Mouse (Mus musculus): Measurements from ENCODE around the gene Gnat2. TPM values are rescaled to one million over a fixed set of nuclear protein-coding genes. Genes with fewer than 3 reads are reported as not detected.
A peak's percentile ranks its signal among the peaks of the same experiment; 100 is the strongest.

Gene Gnat2
- total RNA-seq, 2 experiments from 2014 or later, result 0.18 TPM; not detected in 1

GRCm38 (mm10) chr3:108117465-108117864 is 24.9 kb downstream of the Gnat2 start:
- DNase-seq, result no peak

- DNase-seq, result no peak
Observed at GRCm38 (mm10) chr3:108121101-108121500, 28.5 kb downstream of the Gnat2 start.

GRCm38 (mm10) chr3:108123242-108123641 is 30.7 kb downstream of the Gnat2 start:
- DNase-seq, result no peak

DNA sequence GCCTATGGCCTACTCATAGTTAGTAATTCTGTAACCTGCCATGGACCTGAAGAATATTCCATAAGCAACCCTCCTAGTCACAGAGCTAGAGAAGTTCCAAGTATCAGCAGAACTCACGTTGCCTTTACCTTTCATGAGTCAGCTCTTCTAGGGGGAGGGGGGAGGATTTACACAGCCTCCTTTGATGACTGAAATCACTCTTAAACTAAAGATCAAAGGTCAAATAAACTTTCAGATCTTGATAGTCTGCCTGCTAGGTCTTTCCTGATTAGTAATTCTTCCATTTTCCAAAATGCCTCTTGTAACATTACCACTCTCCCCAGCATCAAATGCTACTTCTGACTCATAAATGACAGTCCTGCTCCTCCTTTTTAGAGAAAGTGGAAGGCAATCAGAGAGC is 31.5 kb downstream of the Gnat2 start:
- DNase-seq, result no peak

GRCm38 (mm10) chr3:108126327-108126726 is 33.7 kb downstream of the Gnat2 start:
- DNase-seq, result no peak

- DNase-seq, result no peak
Observed at GRCm38 (mm10) chr3:108128520-108128919, 35.9 kb downstream of the Gnat2 start.

DNA sequence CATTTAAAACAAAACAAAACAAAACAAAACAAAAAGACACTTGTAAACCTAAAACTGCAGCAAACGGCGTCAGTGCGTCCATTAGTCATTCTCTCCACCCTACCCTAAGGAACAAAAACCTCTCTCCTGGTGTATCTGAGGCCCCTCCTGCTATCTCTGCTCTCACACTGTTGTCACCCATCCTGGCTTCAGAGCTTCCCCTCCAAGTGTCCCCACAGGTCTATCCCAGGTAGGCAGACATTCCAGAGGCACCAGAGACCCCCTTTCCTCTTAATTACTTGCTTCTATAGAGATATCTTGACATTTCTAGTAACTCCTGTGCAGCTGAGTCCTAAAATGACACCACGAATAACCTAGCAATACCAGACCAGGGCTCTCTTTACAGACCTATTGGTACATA is 36.8 kb downstream of the Gnat2 start:
- DNase-seq, result no peak

DNA sequence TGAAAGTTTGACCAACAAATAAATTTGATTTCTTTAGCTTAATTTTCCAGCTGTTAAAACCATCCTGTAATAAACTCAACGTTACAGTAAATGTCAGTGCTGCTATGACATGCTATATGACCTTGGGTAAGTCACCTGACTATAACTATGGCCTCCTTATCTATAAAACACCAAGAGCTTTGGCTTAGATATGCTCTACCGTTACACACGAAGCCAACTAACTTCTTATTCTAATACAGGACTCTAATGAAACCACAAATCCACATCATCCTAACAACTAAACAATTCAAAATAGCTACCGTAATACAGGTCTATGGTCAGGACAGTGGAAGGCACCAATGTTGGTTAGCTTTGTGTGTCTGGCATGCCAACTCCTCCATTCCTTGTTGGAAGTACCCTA is 37.2 kb downstream of the Gnat2 start:
- DNase-seq, result no peak

GRCm38 (mm10) chr3:108131216-108131615 is 38.6 kb downstream of the Gnat2 start:
- no peak for DNase-seq

- DNase-seq, result no peak
Observed at GRCm38 (mm10) chr3:108131821-108132220, 39.2 kb downstream of the Gnat2 start.

GRCm38 (mm10) chr3:108132484-108132883 is 39.9 kb downstream of the Gnat2 start:
- DNase-seq, result no peak

DNA sequence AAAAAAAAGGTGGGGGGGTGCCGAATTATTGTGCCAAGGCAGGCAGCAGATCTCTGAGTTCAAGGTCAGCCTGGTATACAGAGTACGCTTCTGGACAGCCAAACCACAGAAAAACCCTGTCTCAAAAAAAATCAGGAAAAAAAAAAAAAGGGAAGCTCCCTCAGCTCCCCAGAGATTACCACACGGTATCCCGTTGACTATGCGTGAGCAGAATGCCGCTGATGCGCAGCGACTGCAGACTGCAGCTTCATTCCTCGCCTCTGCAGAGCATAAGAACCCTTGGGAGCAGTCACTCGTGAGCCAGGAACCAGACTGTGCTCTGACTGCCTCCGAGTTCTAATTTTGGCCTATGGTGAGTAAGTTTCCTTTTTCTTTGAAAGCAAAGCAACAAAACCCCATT is 42.1 kb downstream of the Gnat2 start:
- DNase-seq, result peak; percentile 29 to 43

DNA sequence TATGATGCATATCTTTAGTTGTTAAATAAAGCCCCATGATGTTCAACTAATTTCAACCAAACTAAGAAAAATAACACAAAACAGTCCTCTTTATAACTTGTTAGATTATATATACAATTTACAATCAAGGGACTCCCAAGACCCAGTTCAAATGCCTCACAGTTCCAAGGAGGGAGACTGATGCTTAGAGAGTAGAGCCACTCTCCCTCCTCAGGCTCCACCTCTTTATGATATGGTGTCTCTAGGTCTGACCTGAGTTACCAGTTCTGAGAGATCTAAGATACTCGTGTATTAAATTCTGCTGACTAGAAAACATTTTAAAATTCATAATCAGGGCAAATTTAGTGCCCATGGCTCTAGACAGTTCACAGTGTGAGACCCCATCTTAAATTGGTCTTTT is 46.5 kb downstream of the Gnat2 start:
- no peak for DNase-seq

DNA sequence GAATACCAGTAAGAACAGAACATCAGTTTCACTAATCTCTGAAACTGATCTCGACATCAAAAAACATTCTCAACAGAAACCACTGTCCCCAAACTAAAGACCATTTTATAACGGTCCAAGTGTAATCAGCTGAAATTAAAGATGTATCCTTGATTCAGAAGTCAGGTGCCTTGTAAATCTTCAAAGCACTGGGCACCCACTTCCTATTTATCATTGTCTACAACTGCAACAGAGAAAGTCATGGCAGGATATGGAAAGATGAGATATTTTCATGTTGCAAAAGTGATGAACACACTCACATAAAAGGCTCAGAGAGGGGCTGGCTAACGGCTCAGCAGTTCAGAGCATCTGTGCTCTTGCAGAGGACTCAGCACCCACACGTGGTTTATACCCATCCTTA is 48.2 kb downstream of the Gnat2 start:
- no peak for DNase-seq

DNA sequence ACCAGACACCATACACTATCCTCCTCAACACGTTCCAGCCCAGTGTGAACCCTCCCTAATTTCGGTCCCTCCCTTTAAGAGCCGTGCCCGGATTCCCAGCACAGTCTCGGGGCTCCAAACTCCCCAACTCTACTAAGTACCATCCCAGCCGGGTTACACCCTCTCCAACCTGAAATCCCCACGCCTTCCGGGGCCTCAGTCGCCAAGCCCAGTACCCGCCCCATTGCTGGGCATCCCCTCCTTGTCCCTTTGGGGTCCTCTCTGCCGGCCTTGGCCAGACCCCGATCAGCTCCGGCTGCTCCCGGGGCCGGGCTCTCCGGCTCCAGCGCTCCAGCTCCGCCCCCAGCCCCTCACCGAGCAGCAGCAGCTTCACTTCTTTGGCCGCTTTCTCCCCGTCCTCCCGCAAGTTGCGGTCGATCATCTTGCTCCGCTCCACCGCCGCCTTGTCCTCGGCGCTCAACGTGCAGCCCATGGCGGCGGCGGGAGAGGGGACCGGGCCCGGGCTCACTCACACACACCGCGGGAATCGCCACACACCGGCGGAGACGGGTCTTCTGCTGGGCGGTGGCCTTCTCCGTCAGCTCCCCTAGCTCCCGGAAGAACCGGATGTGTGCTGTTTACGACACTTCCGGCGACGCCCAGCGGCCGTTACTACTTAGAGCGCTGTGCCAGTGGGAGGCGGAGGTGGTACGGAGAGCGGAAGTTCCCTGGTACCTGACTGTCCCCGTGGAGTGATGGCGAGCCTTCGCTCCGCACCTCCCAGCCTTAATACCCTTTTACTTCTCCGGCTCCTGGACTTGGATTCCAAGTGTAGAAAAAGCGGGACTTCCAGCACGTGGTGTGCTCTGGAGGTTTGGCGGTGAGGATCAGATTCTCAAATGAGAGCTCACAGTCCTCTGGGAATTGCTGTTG is 53.2 kb downstream of the Gnat2 start, which contains the start of gene Gnai3:
Gene Gnai3 (minus strand): TSS at position 613 of the 912 bp plus-strand sequence.
- DNase-seq, result peak; percentile 94 to 95

- no peak for DNase-seq
Observed at GRCm38 (mm10) chr3:108146671-108147070, 54.1 kb downstream of the Gnat2 start.

DNA sequence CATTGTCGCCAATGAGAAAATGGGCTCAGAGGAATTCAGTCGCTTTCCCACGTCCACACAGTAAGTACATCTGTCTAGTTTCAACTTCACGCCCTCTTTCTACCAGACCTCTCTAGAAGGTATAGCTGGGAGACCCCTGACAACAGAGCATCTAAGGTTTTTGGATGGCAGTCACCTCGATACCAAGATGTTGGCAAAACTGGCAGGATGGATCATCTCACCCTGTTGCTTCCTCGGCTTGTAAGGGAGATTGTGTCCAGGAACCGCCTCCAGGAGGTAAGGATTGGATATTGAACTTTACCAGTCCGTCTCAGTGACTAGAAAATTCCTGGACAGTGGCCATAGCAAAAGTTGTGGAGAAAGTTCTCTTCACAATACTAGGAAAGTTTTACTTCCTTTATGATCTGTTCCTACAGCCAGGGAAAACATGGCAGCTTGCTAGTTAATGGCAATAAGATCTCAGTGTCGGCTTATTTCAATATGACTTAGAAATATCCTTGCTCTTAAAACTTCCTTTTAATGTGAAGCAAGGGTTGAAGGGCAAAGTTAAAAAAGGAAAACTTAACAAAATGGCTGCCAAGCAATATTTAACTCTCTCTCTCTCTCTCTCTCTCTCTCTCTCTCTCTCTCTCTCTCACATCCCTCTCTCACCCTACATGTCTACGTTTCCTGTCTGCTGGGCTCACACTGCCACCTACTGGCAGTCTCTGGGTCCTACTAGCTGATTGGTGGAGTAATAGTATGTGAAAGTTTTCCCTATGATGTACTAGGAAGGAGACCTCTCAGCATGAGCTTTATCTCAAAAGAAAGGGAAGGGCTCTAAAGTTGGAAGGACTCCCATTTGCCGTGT is 55.0 kb downstream of the Gnat2 start:
- DNase-seq, result peak; percentile 87 to 94

Other genes with a start within 250 kb of the Gnat2 start
- gene Eps8l3, start 215.6 kb upstream of the Gnat2 start, total RNA-seq (2021), result not detected
- 10 to 100 TPM; 51.3 to 56.7 TPM for gene Gstm5, start 197.0 kb upstream of the Gnat2 start, total RNA-seq (2021)
- 10 to 100 TPM; 69.7 to 92.0 TPM for gene Gstm7, start 161.0 kb upstream of the Gnat2 start, total RNA-seq (2021)
- gene Gstm6, start 149.0 kb upstream of the Gnat2 start, total RNA-seq (2021), result 1 to 10 TPM; 4.3 to 4.9 TPM
- not detected for gene Gstm3, start 123.5 kb upstream of the Gnat2 start, total RNA-seq (2021)
- gene Gstm2, start 106.3 kb upstream of the Gnat2 start, total RNA-seq (2021), result 100 to 1,000 TPM; 204 to 244 TPM
- 100 to 1,000 TPM; 296 to 418 TPM for gene Gstm1, start 74.8 kb upstream of the Gnat2 start, total RNA-seq (2021)
- gene Gstm4, start 47.9 kb upstream of the Gnat2 start, total RNA-seq (2021), result 10 to 100 TPM; 12.8 to 15.6 TPM
- 1 to 10 TPM; 4.6 to 5.8 TPM for gene Ampd2, start 6.1 kb upstream of the Gnat2 start, total RNA-seq (2021)
- gene Gnai3, start 53.4 kb downstream of the Gnat2 start, total RNA-seq (2021), result 10 to 100 TPM; 18.9 to 19.7 TPM
- gene Gpr61, start 62.1 kb downstream of the Gnat2 start, total RNA-seq (2021), result not detected
- 10 to 100 TPM; 18.2 to 19.4 TPM for gene Amigo1, start 93.5 kb downstream of the Gnat2 start, total RNA-seq (2021)
- 1 to 10 TPM; 5.2 to 5.3 TPM for gene Cyb561d1, start 108.4 kb downstream of the Gnat2 start, total RNA-seq (2021)
- 1 to 10 TPM; 2.2 to 2.6 TPM for gene Atxn7l2, start 118.1 kb downstream of the Gnat2 start, total RNA-seq (2021)
- gene Sypl2, start 133.9 kb downstream of the Gnat2 start, total RNA-seq (2021), result 1 to 10 TPM; 2.1 to 2.5 TPM
- gene Psma5, start 164.1 kb downstream of the Gnat2 start, total RNA-seq (2021), result 10 to 100 TPM; 55.0 to 59.5 TPM
- gene Sort1, start 191.3 kb downstream of the Gnat2 start, total RNA-seq (2021), result 10 to 100 TPM; 18.1 to 25.7 TPM